Mouse (Mus musculus): ENCODE results near the gene Rpl9-ps1. TPM values are rescaled to one million over a fixed set of nuclear protein-coding genes. Genes with fewer than 3 reads are reported as not detected.

Gene Rpl9-ps1
- total RNA-seq, 2 experiments from 2014 or later, result not detected

DNA sequence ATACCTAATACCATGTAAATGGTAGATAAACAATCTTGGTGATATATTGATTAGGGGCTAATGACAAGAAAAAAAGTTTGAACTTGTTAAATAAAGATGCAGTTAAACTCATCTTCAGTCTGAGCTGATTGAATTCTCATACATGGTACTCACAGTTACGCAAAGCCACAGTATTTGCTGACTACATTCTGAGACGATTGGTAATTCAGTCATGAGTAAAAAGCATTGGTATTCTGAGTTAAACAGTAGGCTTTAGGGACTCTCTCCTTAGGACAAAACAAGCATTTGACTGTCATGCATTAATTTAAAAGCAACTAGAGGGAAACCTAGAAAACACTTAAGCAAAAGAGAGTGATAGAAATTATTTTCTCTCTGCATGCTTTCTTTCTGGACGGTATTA, 21.8 kb downstream of the Rpl9-ps1 start:
- no peak for DNase-seq (ENCODE audit: low spot score in 2 of 2)

DNA sequence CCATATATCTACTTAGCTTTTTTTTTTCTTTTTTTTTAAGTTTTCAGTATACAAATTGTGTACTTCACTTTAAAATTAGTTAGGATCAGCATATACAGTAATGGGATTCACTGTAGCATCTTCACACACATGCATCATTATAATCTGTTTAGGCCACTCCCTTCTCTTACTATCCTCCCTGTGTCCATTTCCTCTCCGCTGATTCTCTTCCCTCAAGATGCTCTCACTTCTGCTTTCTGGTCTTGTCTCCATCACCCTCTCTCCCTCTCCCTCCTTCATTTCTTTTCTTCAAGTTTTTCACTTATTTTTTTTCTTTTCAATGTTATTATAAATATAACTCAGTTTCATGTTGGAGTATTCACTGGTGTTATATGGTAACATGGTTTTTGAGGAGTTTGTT, 26.4 kb downstream of the Rpl9-ps1 start:
- DNase-seq (ENCODE audit: low spot score in 2 of 2), result no peak

DNA sequence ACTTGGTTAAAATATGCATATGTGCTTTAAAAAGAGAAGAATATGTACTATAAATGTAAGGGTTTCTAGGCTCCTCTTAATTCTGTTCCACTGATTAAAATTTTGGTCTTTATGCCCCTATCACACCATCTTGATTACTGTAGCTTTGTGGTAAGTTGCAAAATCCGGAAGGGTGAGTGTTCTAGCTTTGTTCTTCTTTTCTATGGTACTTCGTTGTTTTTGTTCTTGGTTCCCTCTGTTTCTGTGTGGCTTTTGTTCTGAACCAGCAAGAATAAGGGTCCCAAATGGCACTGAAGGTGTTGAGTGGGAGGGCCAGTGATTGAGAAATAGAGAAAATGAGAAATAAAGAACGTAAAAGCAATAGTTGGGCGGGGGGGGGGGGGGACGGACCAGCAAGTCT, 27.2 kb downstream of the Rpl9-ps1 start:
- no peak for DNase-seq (ENCODE audit: low spot score in 2 of 2)

DNA sequence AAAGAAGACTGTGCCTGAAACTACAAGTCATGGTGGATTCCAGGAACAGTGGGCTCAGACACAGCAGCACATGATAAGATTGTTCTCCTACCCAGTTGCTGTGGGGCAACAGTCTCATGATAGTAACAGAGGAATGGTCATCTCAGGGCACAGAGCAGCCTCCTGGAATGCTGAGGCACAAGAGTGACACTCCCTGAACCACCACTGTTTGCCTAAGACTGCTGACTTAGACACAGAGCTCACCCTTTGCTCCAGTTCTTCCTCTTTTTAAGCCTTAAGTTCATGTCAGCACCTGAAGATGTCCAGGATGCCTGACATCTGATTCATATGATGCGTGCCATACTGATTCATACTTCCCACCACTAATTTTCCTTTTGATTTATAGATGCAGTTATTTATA, 28.8 kb downstream of the Rpl9-ps1 start:
- no peak for DNase-seq (ENCODE audit: low spot score in 2 of 2)

DNA sequence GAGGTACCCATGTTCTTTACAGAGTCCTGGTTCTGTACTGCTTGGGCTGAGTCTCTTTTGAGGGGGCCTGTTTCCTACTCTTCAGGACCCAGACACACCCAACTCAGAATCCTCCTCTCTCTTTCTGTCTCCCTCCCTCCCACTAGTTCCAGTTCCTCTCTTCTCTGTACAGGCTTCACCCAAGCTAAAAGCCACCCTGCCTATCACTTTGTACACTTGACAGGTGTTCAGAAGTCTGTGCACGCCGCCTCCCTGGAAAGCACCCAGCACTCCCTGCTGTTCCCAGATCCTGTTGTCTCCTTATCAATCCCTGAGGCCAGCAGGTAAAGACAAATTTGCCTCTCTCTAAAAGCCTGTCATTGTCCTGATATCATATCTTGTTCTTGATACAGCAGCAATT, 34.5 kb downstream of the Rpl9-ps1 start:
- no peak for DNase-seq (ENCODE audit: low spot score in 2 of 2)

DNA sequence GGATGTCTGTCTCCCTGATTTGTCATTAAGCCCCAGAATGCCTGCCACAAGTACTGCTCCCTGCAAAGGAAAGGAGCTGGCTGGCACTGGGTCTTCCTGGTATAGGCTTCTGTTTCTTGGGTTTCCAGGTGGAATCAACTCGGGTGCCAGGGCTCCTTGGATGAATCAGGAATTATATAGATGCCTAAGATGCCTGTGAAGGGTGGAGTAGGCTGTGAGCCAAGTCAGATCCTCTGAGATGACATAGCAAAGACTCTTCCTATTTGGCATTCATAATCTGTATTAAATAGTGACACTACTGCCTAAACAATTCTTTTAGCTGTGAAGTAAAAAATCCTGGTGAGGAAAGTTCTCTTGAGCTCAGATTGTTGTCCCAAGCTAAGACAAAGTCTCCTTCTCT, 39.0 kb downstream of the Rpl9-ps1 start:
- no peak for DNase-seq (ENCODE audit: low spot score in 2 of 2)

DNA sequence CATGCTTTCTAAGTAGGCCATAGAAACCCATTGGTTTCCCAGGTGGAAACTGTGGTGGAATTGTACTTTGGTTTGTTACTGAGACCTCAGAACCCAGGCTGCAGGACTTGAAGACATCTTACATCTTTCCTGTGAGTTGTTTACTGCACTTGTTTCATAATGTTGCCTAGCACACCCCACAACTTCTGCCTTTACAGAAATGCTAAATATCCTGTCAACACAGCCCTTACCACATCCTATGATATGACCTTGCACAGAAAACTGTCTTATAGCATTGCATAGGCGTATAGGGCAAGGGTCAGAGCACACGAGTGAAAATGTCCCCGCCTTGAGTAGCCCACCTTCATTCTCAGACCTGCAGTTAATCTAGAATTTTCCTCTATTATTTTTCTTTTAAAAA, 39.9 kb downstream of the Rpl9-ps1 start:
- DNase-seq (ENCODE audit: low spot score in 2 of 2), result no peak

DNA sequence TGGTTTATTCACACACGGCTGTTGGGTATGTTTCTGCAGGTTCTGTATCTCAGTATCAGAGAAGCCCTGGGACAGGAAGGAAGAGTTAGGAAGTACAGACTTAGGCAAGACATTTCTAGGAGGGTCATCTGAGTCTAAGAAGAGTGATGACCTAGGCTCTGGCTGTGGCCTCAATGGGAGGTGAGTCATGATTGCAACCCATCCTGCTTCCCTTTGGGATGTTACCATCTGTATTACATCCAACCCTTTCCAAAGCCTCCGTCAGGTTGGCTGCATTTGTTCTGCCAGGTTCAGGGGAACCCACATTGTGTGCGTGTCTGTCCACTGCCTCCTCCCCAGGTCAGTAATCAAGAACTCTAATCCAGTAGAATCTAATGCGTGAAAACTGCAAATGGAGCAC, 40.7 kb downstream of the Rpl9-ps1 start:
- DNase-seq (ENCODE audit: low spot score in 2 of 2), result no peak

DNA sequence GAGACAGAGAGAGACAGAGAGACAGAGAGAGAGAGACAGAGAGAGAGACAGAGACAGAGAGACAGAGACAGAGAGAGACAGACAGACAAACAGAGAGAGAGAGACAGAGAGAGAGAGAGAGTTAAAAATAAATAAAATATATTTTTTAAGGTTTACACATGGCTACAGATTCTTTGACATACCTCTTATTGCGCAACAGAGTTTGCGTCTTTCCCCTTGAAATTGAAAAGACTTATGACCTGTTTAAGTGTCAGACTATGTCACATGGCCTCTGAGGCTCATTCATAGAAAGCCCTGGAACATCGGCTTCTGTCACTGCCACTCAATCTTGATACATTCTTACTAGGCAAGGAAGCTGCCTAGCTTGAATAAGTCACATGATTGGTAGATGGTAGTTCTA, 42.0 kb downstream of the Rpl9-ps1 start:
- DNase-seq (ENCODE audit: low spot score in 2 of 2), result no peak

DNA sequence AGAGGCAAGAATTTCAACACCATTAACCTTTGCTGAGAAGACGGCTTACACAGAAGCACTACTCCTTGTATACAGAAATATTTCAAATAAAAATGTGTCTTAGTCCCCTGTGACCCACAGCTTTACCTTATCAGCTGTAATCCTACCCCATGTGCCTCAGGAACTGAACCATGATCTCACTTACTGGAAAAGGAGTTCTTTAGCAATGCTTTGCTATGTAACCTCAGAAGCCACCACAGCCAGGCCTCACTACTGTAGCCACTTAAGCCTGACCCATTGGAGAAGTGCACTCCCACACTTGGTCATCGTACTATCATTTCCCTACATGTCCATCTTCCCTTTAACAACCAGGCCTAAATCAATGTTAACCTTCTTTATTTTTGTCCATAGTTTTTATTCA, 44.8 kb downstream of the Rpl9-ps1 start:
- no peak for DNase-seq (ENCODE audit: low spot score in 2 of 2)

DNA sequence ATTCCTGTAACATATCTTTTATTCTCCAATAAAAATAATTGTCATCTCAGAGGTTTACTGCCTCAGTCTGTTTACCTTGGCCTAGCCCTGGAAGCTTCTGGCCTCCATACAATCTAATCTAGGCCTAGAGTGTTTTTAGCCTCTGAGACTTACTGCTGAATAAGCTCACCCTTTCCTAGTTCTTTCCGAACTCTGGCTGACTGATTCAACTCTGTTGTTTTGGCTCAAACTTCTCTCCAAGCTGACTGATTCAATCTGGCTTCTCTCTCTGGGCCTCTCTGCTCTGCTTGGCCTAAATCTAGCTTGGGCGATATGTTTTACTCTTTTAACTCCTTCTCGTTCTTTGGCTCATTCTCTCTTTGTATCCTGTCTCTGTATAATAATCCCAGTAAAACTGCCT, 46.4 kb downstream of the Rpl9-ps1 start:
- no peak for DNase-seq (ENCODE audit: low spot score in 2 of 2)

DNA sequence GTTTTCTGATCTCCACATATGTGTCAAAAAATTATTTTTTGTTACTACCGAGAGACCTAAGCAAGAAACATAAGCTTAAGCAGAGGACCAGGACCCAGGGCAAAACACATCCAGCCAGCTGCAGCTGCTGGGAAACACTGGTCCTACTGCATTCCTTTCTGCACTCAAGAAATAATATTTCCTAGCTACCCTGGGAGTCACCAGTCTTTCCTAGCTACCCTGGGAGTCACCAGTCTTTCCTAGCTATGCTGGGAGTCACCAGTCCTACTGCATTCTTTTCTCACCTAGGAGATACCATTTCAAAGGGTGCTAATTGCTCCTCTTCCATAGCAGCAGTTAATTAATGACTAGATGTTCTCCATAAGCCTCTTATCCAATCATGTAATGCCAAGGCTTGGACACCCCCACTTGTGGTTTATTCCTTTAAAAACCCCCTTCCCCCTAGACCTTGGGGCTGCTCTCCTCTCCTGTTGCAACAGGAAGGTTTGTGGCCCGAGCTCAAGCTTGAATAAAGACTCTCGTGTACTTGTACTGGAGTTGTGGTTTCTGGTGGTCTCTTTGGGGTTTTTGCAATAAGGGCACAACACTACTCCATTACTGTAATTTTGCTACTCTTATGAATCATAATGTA, 47.1 kb downstream of the Rpl9-ps1 start:
- no peak for DNase-seq (ENCODE audit: low spot score in 2 of 2)

DNA sequence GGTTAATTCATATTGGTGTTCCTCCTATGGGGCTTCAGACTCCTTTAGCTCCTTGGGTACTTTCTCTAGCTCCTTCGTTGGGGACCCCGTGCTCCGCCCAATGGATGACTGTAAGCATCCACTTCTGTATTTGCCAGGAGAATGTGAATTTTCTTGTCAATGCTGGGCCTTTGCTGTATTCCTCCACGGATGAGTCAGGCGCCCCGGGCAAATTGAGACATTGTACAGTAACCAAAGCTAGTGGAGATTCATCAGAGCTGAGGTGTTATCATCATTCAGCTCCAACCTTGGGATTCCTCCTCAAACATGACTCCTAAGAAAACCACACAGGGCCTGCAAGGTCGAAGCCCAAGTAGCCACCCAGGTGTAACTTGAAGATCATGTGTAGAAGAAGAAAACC, 47.6 kb downstream of the Rpl9-ps1 start:
- no peak for DNase-seq (ENCODE audit: low spot score in 2 of 2)

DNA sequence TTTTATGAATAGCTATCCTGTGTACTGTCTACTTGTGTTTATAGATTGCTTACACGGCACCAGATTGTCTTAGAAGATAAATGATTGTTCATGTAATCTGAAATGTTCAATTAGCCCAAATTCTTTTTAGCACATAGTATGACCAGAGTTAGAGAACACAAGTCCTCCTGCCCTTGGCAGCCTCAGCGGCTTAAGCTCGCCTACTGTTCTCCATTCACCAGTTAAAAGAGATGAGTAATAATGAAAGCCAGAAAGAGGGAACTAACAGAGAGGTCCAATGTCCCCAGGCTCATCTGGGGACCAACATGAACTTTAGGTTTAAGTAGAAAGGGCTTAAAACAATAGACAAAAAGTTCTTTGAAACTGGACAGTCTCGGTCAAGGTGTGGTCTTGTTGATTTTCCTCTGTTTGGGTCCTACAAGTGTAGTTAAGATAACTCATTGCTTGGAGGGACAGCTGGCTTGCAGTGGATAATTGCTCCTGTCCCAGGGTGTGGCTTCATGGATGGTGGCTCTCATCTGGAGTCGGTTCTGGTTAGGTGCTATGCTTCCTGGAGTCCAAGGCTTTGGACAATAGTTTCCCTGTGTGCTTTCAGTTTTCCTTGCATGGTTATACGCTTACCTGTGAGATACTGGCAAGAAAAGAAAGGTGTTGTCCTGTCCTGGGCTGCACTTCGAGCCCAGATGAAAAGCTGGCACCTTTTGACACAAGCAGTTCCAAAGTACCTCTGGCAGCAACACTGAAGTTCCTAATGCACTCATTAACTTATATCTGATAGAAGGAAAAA, 49.6 kb downstream of the Rpl9-ps1 start:
- no peak for DNase-seq (ENCODE audit: low spot score in 2 of 2)

Other genes with a start within 250 kb of the Rpl9-ps1 start
- 10 to 100 TPM; 10.8 to 11.4 TPM for gene Rasl10b, start 236.5 kb downstream of the Rpl9-ps1 start, total RNA-seq (2021)
- under 1 TPM in 1 of 2 experiments, not detected in 1; 0.11 TPM for gene Gas2l2, start 216.2 kb downstream of the Rpl9-ps1 start, total RNA-seq (2021)
- under 1 TPM; 0.48 to 0.56 TPM for gene 1700020L24Rik, start 207.9 kb downstream of the Rpl9-ps1 start, total RNA-seq (2021)
- 10 to 100 TPM; 17.5 to 18.8 TPM for gene Mmp28, start 182.6 kb downstream of the Rpl9-ps1 start, total RNA-seq (2021)
- 10 to 100 TPM; 75.9 to 78.3 TPM for gene Taf15, start 172.5 kb downstream of the Rpl9-ps1 start, total RNA-seq (2021)
- gene Heatr9, start 123.4 kb downstream of the Rpl9-ps1 start, total RNA-seq (2021), result not detected
- 1 to 10 TPM; 1.1 to 1.3 TPM for gene Ccl5, start 115.1 kb downstream of the Rpl9-ps1 start, total RNA-seq (2021)
- gene Ccl9, start 67.0 kb downstream of the Rpl9-ps1 start, total RNA-seq (2021), result 1 to 10 TPM; 5.0 to 8.5 TPM
- gene Ccl6, start 52.5 kb downstream of the Rpl9-ps1 start, total RNA-seq (2021), result 1 to 10 TPM; 7.0 to 9.3 TPM
- under 1 TPM in 1 of 2 experiments, not detected in 1; 0.56 TPM for gene Ccl3, start 3.7 kb upstream of the Rpl9-ps1 start, total RNA-seq (2021)
- under 1 TPM in 1 of 2 experiments, not detected in 1; 0.51 TPM for gene Ccl4, start 17.0 kb upstream of the Rpl9-ps1 start, total RNA-seq (2021)
- gene Wfdc17, start 58.4 kb upstream of the Rpl9-ps1 start, total RNA-seq (2021), result under 1 TPM in 1 of 2 experiments, not detected in 1; 0.87 TPM
- not detected for gene Wfdc18, start 63.4 kb upstream of the Rpl9-ps1 start, total RNA-seq (2021)
- 1 to 10 TPM in 1 of 2 experiments, not detected in 1; 3.1 TPM for gene Wfdc21, start 101.3 kb upstream of the Rpl9-ps1 start, total RNA-seq (2021)
- gene Heatr6, start 108.1 kb upstream of the Rpl9-ps1 start, total RNA-seq (2021), result 10 to 100 TPM; 18.2 to 20.7 TPM
- gene Hnf1b, start 204.4 kb upstream of the Rpl9-ps1 start, total RNA-seq (2021), result 10 to 100 TPM in 1 of 2 experiments, 1 to 10 TPM in 1; 2.2 to 22.2 TPM

All from adrenal gland, postnatal 4 days (tissue).